ENCODE assay signal across 25 mouse cellular contexts in the genomic region with DNA sequence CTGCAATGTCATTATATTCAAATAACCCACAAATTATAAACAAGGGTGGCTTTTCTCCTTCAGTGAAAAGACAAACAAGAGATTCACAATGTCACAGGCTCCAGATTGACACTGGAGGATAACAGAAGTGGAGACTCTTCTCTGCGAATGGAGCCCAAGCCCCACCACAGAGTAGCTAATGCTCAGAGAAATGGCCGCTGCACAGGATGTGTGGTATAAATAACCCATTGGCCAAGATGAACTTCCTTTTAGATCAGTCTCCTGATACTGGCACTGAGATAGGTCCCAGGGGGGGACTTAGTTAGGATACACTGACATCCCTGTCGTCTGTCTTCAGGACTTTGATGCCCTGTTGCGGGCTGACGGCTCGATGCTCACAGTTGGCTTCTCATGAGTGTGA.
A peak's percentile ranks its signal among the peaks of the same experiment; 100 is the strongest.
DNase-seq lines count a peak whose midpoint lies in the region; ATAC-seq and TF ChIP-seq lines count a peak whose summit lies in the region.
"Had no signal": no experiment of that assay in that cellular context is flagged by ENCODE, and none has a peak within 500 bp of the region (broad histone marks: within the 10 kb centered on the region; RNA-seq: fewer than 3 reads in every experiment).

No protein-coding gene starts in this region.

- no peak overlapping the region for H3K4me3 ChIP-seq in embryonic facial prominence, embryonic 13.5 days
- no peak overlapping the region for H3K4me3 ChIP-seq in embryonic facial prominence, embryonic 10.5 days
- H3K4me3 ChIP-seq in layer of hippocampus, adult 2 months, result no peak overlapping the region
- H3K4me3 ChIP-seq: heart, adult 2 months; heart, embryonic 12.5 days; hindbrain, embryonic 13.5 days; liver, embryonic 15.5 days; midbrain, embryonic 12.5 days; myocyte; neural tube, embryonic 13.5 days had no signal

- peaks cover 12% of the 10 kb centered on the region for H3K4me1 ChIP-seq in embryonic facial prominence, embryonic 13.5 days
- H3K4me1 ChIP-seq in embryonic facial prominence, embryonic 10.5 days, result no peaks in the 10 kb centered on the region
- H3K4me1 ChIP-seq: heart, embryonic 12.5 days; hindbrain, embryonic 13.5 days; liver, embryonic 15.5 days; midbrain, embryonic 12.5 days; neural tube, embryonic 13.5 days had no signal

- no peaks in the 10 kb centered on the region for H3K36me3 ChIP-seq in embryonic facial prominence, embryonic 13.5 days
- no peaks in the 10 kb centered on the region for H3K36me3 ChIP-seq in embryonic facial prominence, embryonic 10.5 days (replicated peaks)
- H3K36me3 ChIP-seq: heart, embryonic 12.5 days; hindbrain, embryonic 13.5 days; liver, embryonic 15.5 days; midbrain, embryonic 12.5 days; neural tube, embryonic 13.5 days had no signal

- no peak for ATAC-seq in embryonic facial prominence, embryonic 13.5 days (ENCODE audit: insufficient number of reproducible peaks, insufficient read depth, low FRiP score, low TSS enrichment, low read depth)
- ATAC-seq in megakaryocyte progenitor cell, adult 5-6 weeks (replicated peaks; ENCODE audit: poor library complexity), result peak; percentile 73
- ATAC-seq: forebrain, embryonic 14.5 days; intestine, postnatal 0 days had no signal

- 64% methylated on average over 6 of the region's 6 CpGs for WGBS in embryonic facial prominence, embryonic 13.5 days
- WGBS in embryonic facial prominence, embryonic 10.5 days, result 84% methylated on average over 6 of the region's 6 CpGs

- no peaks in the 10 kb centered on the region for H3K9me3 ChIP-seq in embryonic facial prominence, embryonic 13.5 days
- H3K9me3 ChIP-seq in embryonic facial prominence, embryonic 10.5 days, result no peaks in the 10 kb centered on the region
- H3K9me3 ChIP-seq: heart, embryonic 12.5 days; hindbrain, embryonic 13.5 days; liver, embryonic 15.5 days; midbrain, embryonic 12.5 days; neural tube, embryonic 13.5 days had no signal

- TF ChIP-seq CTCF in layer of hippocampus, adult 2 months (conservative IDR thresholded peaks at IDR 0.05), result no peak

- H3K27ac ChIP-seq in embryonic facial prominence, embryonic 13.5 days, result peak overlapping the region; percentile 51; the same call in 1 of the 2 replicates
- no peak overlapping the region for H3K27ac ChIP-seq in embryonic facial prominence, embryonic 10.5 days (replicated peaks)
- H3K27ac ChIP-seq in layer of hippocampus, adult 2 months, result no peak overlapping the region
- H3K27ac ChIP-seq: heart, adult 2 months; hindbrain, embryonic 13.5 days; liver, embryonic 15.5 days; macrophage; midbrain, embryonic 12.5 days; neural tube, embryonic 13.5 days had no signal

- DNase-seq in embryonic facial prominence, embryonic 10.5 days (ENCODE audit: low spot score), result no peak
- peak; percentile 11 for DNase-seq in layer of hippocampus, adult 11-12 months (ENCODE audit: low spot score)
- no peak for DNase-seq in layer of hippocampus, adult 2 months (ENCODE audit: low spot score in 2 of 2)
- DNase-seq in right cerebral cortex, postnatal 14 days, result peak; percentile 8
- no peak for DNase-seq in right cerebral cortex, postnatal 4 days
- DNase-seq in urinary bladder, postnatal 36 days (ENCODE audit: low spot score in 2 of 2), result no peak
- DNase-seq: adrenal gland, postnatal 25 days; cerebellum, adult 11-12 months; cerebellum, adult 9-11 months; gastrocnemius, postnatal 25 days; heart, adult 2 months; heart, postnatal 4 days; liver; thymus, postnatal 14 days had no signal

- H3K4me2 ChIP-seq in embryonic facial prominence, embryonic 13.5 days, result no peak overlapping the region
- H3K4me2 ChIP-seq: heart, embryonic 12.5 days; hindbrain, embryonic 13.5 days; liver, embryonic 15.5 days; midbrain, embryonic 12.5 days; neural tube, embryonic 13.5 days had no signal

- no peak overlapping the region for H3K9ac ChIP-seq in embryonic facial prominence, embryonic 13.5 days
- H3K9ac ChIP-seq: heart, embryonic 12.5 days; hindbrain, embryonic 13.5 days; liver, embryonic 15.5 days; midbrain, embryonic 12.5 days; neural tube, embryonic 13.5 days had no signal

- H3K27me3 ChIP-seq in embryonic facial prominence, embryonic 13.5 days, result no peaks in the 10 kb centered on the region
- H3K27me3 ChIP-seq in embryonic facial prominence, embryonic 10.5 days (replicated peaks; ENCODE audit: low read depth, poor library complexity, severe bottlenecking), result no peaks in the 10 kb centered on the region
- H3K27me3 ChIP-seq: hindbrain, embryonic 13.5 days; midbrain, embryonic 12.5 days; neural tube, embryonic 13.5 days had no signal

Comparison
In these comparisons a context has a peak if more than half of its experiments do, and no peak if none do; other contexts are left out.
1. DNase-seq: peak in layer of hippocampus, adult 11-12 months (single experiment) and right cerebral cortex, postnatal 14 days (single experiment); none in embryonic facial prominence, embryonic 10.5 days (single experiment), layer of hippocampus, adult 2 months (0 of 2), right cerebral cortex, postnatal 4 days (single experiment) and urinary bladder, postnatal 36 days (0 of 2).